Mouse (Mus musculus): ENCODE measurements at regions not wholly inside any gene's neighbourhood (a gene's known extent, or its start where the extent isn't known, plus 50 kb on each side); places are given as distances from the start of the nearest gene placed in this dataset.

DNA sequence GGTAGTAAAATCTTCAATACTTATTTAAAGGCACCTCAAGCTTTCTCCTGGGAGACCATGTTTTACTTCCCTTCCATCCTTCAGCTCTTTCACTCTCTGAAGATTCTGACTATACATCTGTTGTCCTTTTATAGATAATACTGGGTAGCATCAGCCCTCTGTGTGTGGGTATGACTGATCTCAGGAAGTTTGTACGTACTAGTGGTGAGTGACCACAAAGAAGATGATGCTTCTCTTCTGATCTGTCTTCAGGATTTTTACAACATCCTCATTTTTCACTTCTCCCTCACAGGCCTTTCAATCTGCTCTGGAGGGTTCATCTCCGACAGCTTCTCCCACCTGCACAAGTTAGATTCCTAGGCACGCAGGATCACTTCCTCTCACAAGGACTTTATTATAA, 119.4 kb upstream of the Acvr2a start:
- 53% methylated on average over 3 of the region's 3 CpGs for WGBS
- Histone ChIP-seq H3K4me1 (ENCODE audit: control insufficient read depth, insufficient read depth, low read length) (no peaks in the 10 kb centered on the region), H3K4me3 (replicated peaks; ENCODE audit: control insufficient read depth, low read depth, low read length) (no peak overlapping the region), H3K27ac (ENCODE audit: control insufficient read depth, insufficient read depth, low read depth, low read length, poor library complexity) (no peak overlapping the region)
- TF ChIP-seq POLR2A (IDR thresholded peaks at IDR 0.05; ENCODE audit: borderline replicate concordance, control insufficient read depth, low read depth, low read length), result no peak
- TF ChIP-seq CTCF (IDR thresholded peaks at IDR 0.05; ENCODE audit: control insufficient read depth, insufficient read depth, low read length), result no peak

DNA sequence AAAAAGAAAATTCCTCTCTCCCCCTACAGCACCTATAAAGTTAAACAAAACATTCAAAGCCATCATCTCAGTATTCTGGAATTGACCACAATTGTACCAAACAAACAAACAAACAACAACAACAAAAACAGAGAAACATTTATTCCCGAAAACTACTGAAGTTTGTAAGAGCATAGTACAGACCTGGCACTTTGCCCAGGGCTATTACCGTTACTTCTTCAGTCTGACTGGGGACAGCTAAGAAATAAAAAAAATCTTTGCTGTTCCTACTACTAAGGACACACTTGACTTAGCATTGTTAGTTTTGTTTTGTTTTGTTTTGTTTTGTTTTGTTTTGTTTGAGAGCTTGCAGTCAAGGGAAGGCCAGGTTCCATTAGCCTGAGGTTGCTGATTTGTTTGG, 113.0 kb upstream of the Acvr2a start:
- H3K27ac ChIP-seq (ENCODE audit: control insufficient read depth, insufficient read depth, low read depth, low read length, poor library complexity), result no peak overlapping the region
- TF ChIP-seq CTCF (IDR thresholded peaks at IDR 0.05; ENCODE audit: control insufficient read depth, insufficient read depth, low read length), result no peak
- TF ChIP-seq POLR2A (IDR thresholded peaks at IDR 0.05; ENCODE audit: borderline replicate concordance, control insufficient read depth, low read depth, low read length), result no peak
- 67% methylated on average over 2 of the region's 2 CpGs for WGBS
- no peak overlapping the region for H3K4me3 ChIP-seq (replicated peaks; ENCODE audit: control insufficient read depth, low read depth, low read length)
- no peaks in the 10 kb centered on the region for H3K4me1 ChIP-seq (ENCODE audit: control insufficient read depth, insufficient read depth, low read length)

DNA sequence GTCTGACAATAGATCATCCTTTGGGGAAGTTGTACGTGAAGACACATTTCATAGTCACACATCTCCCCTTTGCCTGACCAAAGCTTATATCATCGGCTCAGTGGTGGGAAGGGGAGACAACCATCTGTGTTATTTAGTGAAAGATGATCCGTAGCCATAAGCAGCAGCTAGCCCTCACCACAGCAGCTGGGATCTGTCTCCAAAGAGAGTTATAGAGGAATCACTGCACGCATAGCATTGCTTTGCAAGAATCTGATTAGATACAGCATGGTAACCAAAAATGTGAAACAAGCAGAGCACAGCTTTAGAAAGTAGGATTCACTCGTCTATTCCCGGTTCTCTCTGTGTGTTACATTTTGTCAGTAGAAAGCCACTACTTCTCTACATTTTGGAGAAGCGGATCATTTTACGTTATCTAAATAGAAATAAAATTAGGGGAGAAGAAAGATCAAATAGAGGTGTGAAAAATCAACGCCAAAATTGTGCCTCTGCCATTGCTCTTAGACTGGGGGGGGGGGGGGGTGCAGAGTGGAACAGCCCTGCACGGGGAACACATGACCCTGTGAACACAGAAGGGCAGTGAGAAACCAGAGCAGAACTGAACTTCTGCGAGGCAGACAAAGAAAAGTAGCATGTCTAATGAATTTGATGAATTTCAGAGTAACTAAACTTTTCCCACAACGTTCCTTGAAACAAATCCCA, 108.7 kb upstream of the Acvr2a start:
- no peak overlapping the region for H3K27ac ChIP-seq (ENCODE audit: control insufficient read depth, insufficient read depth, low read depth, low read length, poor library complexity)
- H3K4me3 ChIP-seq (replicated peaks; ENCODE audit: control insufficient read depth, low read depth, low read length), result no peak overlapping the region
- TF ChIP-seq CTCF (IDR thresholded peaks at IDR 0.05; ENCODE audit: control insufficient read depth, insufficient read depth, low read length) (no peak), POLR2A (IDR thresholded peaks at IDR 0.05; ENCODE audit: borderline replicate concordance, control insufficient read depth, low read depth, low read length) (no peak)
- WGBS, result 73% methylated on average over 12 of the region's 12 CpGs
- no peaks in the 10 kb centered on the region for H3K4me1 ChIP-seq (ENCODE audit: control insufficient read depth, insufficient read depth, low read length)

DNA sequence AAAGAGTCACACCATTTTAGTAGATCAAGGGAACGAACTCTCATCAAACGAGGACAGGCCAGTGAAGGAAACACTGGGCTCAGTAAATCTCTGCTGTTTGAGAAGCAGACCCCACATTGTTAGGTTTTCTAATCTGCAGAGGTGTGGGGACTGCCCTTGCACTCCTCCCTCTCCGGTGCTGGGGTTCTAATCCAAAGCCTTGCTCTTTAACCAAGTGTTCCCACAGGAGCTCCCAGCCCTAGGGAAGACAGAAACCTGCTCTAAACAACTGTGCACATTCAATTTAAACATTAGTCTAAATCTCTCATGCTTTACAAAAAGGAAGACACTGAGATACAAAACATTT, 108.1 kb upstream of the Acvr2a start:
- TF ChIP-seq CTCF (IDR thresholded peaks at IDR 0.05; ENCODE audit: control insufficient read depth, insufficient read depth, low read length), result no peak
- no peak for TF ChIP-seq POLR2A (IDR thresholded peaks at IDR 0.05; ENCODE audit: borderline replicate concordance, control insufficient read depth, low read depth, low read length)
- Histone ChIP-seq H3K4me1 (ENCODE audit: control insufficient read depth, insufficient read depth, low read length) (no peaks in the 10 kb centered on the region), H3K4me3 (replicated peaks; ENCODE audit: control insufficient read depth, low read depth, low read length) (no peak overlapping the region), H3K27ac (ENCODE audit: control insufficient read depth, insufficient read depth, low read depth, low read length, poor library complexity) (no peak overlapping the region)
- WGBS, result 78% methylated on average over 3 of the region's 3 CpGs

DNA sequence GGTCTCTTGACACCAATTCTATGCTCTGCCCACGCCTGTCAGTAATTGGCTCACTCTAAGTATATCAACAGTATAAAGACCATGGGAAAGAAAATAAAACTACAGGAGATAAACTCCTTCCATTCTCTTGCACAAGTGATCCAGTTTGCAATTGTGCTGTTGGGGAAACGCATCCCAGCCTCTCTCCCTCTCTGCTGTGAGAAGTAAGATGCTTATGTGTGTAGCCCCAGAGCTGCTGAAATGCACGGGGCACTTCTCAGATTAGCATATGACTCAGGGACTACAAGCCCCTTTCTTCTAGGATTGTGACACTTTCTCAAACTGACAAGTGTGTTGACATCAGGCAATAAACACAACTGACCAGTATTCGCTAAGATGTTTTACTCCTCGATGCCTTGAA, 107.7 kb upstream of the Acvr2a start:
- Histone ChIP-seq H3K4me3 (replicated peaks; ENCODE audit: control insufficient read depth, low read depth, low read length) (no peak overlapping the region), H3K4me1 (ENCODE audit: control insufficient read depth, insufficient read depth, low read length) (no peaks in the 10 kb centered on the region), H3K27ac (ENCODE audit: control insufficient read depth, insufficient read depth, low read depth, low read length, poor library complexity) (no peak overlapping the region)
- 56% methylated on average over 5 of the region's 5 CpGs for WGBS
- TF ChIP-seq CTCF (IDR thresholded peaks at IDR 0.05; ENCODE audit: control insufficient read depth, insufficient read depth, low read length), result no peak
- TF ChIP-seq POLR2A (IDR thresholded peaks at IDR 0.05; ENCODE audit: borderline replicate concordance, control insufficient read depth, low read depth, low read length), result no peak

DNA sequence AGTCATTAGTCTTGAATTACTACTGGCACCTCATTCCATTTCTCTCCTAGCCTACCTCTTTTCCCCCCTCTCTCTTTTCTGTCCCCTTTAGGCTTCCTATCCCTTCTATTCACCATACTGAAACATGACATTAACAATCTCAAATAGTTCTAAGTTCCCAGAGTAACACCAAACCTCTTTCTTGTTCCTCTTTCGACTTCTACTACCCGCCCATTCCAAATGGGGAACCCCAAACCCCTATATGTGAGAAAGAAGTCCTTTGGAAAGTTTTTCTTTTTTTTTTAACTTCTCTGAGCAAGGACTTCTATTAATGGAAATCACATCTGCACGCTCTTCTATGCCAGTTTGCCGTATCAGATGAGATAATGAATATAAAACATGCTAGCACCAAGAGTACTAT, 97.7 kb upstream of the Acvr2a start:
- H3K4me1 ChIP-seq (ENCODE audit: control insufficient read depth, insufficient read depth, low read length), result no peaks in the 10 kb centered on the region
- 52% methylated on average over 4 of the region's 4 CpGs for WGBS
- no peak overlapping the region for H3K27ac ChIP-seq (ENCODE audit: control insufficient read depth, insufficient read depth, low read depth, low read length, poor library complexity)
- no peak overlapping the region for H3K4me3 ChIP-seq (replicated peaks; ENCODE audit: control insufficient read depth, low read depth, low read length)
- TF ChIP-seq CTCF (IDR thresholded peaks at IDR 0.05; ENCODE audit: control insufficient read depth, insufficient read depth, low read length) (no peak), POLR2A (IDR thresholded peaks at IDR 0.05; ENCODE audit: borderline replicate concordance, control insufficient read depth, low read depth, low read length) (no peak)

DNA sequence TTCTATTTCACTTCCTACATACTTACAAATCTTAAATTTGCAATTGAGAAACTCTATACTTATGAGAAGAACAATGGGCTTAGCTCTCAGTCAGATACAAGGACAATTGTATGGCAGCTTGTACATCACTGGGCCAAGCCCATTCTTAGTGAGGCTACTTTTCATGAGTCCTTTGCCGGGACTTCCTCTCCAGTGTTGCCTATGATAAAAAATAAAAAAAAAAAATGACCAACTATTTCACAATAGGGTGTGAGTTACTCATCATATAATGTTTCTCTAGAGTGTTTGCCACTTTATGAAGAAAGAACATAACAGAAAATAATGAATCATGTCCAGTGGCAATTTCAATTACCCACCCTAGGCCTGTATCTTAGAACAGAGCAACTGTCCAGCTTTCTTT, 96.1 kb upstream of the Acvr2a start:
- Histone ChIP-seq H3K4me3 (replicated peaks; ENCODE audit: control insufficient read depth, low read depth, low read length) (no peak overlapping the region), H3K4me1 (ENCODE audit: control insufficient read depth, insufficient read depth, low read length) (no peaks in the 10 kb centered on the region), H3K27ac (ENCODE audit: control insufficient read depth, insufficient read depth, low read depth, low read length, poor library complexity) (no peak overlapping the region)
- 38% methylated on average over 1 of the region's 1 CpGs for WGBS
- no peak for TF ChIP-seq POLR2A (IDR thresholded peaks at IDR 0.05; ENCODE audit: borderline replicate concordance, control insufficient read depth, low read depth, low read length)
- TF ChIP-seq CTCF (IDR thresholded peaks at IDR 0.05; ENCODE audit: control insufficient read depth, insufficient read depth, low read length), result no peak

DNA sequence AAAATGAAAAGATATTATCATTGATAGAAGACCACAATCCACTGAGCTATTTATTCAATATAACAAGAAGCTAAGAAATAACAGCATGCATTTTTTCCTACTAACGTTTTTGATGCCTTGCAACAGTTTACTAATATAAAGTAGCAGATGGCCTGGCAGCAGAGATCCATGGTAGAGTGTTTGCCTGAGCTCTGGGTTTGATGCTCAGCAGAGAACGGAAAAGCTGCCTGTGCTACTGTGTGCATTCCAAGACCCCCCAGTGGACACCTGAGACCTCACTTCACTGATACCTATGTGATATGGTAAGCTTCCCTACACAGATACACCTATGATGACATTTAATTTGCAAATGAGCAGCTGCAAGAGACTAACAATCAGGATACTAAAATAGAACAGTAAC, 95.6 kb upstream of the Acvr2a start:
- TF ChIP-seq CTCF (IDR thresholded peaks at IDR 0.05; ENCODE audit: control insufficient read depth, insufficient read depth, low read length) (no peak), POLR2A (IDR thresholded peaks at IDR 0.05; ENCODE audit: borderline replicate concordance, control insufficient read depth, low read depth, low read length) (no peak)
- H3K27ac ChIP-seq (ENCODE audit: control insufficient read depth, insufficient read depth, low read depth, low read length, poor library complexity), result no peak overlapping the region
- H3K4me3 ChIP-seq (replicated peaks; ENCODE audit: control insufficient read depth, low read depth, low read length), result no peak overlapping the region
- H3K4me1 ChIP-seq (ENCODE audit: control insufficient read depth, insufficient read depth, low read length), result no peaks in the 10 kb centered on the region
- 75% methylated on average over 2 of the region's 2 CpGs for WGBS

DNA sequence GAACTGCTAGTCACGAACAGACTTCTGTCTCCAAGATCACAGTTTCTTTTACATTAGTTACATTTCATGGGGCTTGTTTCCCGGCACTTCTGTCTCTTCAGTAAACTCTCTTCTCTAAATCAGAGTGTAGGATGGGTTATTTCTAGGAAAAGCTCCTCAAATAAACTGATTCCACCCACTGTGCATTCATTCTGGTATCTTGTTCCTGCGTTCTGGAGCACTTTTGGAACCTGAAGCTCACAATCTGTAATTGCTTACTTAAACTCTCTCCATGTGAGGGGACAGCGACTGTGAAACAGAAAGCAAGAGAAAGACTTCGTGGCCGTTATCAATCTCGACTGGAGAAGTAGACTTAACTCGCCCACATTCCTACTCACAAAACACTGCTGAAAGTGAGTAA, 83.1 kb upstream of the Acvr2a start:
- Histone ChIP-seq H3K4me3 (replicated peaks; ENCODE audit: control insufficient read depth, low read depth, low read length) (no peak overlapping the region), H3K4me1 (ENCODE audit: control insufficient read depth, insufficient read depth, low read length) (no peaks in the 10 kb centered on the region), H3K27ac (ENCODE audit: control insufficient read depth, insufficient read depth, low read depth, low read length, poor library complexity) (no peak overlapping the region)
- TF ChIP-seq CTCF (IDR thresholded peaks at IDR 0.05; ENCODE audit: control insufficient read depth, insufficient read depth, low read length) (no peak), POLR2A (IDR thresholded peaks at IDR 0.05; ENCODE audit: borderline replicate concordance, control insufficient read depth, low read depth, low read length) (no peak)
- 82% methylated on average over 8 of the region's 8 CpGs for WGBS
